Mouse (Mus musculus): Measurements from ENCODE around the gene Parva.

Gene Parva

DNA sequence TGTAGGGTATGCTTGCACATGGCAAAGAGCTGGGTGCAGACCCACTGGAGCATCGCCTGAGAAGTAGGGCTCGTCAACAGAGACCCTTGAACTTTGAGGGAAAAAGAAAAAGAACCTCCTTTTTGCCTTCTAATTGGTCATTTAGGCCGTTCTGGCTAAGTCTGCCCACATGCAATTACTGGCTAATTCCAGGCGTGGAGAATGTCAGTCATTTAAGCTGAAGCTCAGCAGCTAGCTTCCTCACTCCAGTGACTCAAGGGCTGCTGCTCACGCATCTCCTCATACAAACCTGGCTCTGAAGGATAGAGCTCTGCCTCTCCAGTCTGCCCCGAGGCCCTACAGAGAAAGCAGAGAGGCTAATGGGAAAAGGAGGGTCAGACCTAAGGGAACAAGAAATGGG lies 162.2 kb downstream of the Parva start:
- intact Hi-C loops (cut with DNase I) = no loop called here

DNA sequence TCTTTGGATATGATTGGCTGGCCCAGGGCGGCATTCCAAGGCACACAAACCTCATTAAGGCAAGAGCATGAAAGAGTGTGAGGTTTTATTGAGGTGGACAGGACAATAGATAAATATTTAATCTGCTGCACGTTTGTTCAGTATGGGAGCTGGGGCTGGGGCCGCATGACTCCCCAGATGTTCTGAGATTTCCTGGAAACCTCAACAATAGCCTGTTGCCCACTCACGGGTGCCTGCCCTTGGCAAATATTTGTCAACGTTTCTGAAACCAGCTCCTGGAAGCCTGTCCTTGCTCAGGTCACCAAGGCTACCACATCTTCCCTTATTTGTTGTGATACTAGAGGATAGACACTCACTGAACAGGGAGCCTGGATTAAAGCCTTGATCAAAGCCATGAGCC lies 166.3 kb downstream of the Parva start:
- intact Hi-C loops (cut with DNase I) = no loop called here

DNA sequence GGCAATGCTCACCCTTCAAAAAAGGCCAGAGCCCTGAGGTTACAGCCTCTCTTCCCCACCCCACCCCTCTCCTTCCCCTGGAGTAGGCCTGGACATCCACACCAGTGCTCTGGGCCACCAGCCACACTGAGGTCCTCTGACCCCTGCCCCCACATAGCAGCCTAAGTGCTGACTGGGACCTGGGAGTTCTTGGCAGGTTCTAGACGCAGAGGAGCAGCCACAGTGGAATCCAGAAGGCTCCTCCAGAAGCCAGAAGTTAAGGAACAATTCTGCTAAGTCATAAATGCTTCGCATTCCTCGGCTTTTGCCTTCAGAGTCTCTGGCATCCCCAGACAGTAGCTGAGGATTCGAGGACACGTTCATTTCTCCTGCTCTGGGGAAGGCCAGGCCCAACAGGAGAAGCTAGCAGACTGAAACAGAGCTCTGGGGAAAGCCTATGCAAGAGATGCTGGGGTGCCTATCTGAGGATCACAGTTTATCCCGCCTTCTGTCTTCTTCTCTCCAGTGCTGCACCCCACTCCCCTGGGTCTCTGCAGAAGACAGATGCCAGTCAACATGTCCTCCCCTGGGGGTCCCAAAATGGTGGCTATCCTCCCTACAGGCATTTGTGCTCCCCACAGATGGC lies 168.0 kb downstream of the Parva start:
- intact Hi-C loops (cut with DNase I) = no loop called here

GRCm38 (mm10) chr7:112599650-112600049 lies 172.3 kb downstream of the Parva start:
- intact Hi-C loops (cut with DNase I) = no loop called here

- intact Hi-C loops (cut with DNase I) = no loop called here
These were observed 172.9 kb downstream of the Parva start for GRCm38 (mm10) chr7:112600163-112600562.

DNA sequence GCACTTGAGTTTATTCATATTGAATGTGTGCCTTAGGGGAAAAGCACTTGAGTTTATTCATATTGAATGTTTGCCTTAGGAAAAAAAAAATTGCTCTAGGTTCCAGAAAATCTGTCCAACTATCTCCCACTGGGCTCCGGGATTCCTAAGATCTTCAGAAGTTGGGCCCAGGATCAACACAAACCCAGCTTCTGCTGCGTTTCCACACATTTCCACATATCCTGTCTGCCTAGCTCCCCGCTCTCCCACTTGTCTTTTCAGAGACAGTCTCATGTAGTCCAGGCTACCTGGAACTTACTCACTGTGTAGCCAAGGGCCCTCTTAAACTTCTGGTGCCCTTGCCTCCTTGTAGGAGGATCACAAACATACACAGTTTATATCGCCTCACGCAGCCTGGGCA lies 175.7 kb downstream of the Parva start:
- intact Hi-C loops (cut with DNase I) = no loop called here

- intact Hi-C loops (cut with DNase I) = no loop called here
These were observed 176.3 kb downstream of the Parva start for GRCm38 (mm10) chr7:112603496-112604170.

DNA sequence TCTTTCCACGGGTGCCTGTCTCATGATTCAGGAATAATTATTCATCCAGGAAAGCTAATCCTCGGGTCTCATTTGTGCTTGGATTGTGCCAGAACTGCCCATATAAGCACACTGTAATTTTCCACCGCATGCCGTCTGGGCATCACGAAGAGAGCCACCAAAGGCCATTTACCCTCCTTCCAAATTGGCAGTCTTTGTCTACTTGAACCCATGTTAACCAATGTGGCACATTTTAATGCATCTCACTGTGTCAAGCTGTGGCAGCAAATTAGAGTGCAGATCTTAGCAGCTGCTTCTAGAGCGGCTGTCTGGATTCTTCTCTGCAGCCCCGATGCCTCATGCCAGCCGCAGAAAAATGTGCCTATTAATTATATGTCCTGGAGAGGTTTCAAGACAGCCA lies 176.9 kb downstream of the Parva start:
- intact Hi-C loops (cut with DNase I) = no loop called here

DNA sequence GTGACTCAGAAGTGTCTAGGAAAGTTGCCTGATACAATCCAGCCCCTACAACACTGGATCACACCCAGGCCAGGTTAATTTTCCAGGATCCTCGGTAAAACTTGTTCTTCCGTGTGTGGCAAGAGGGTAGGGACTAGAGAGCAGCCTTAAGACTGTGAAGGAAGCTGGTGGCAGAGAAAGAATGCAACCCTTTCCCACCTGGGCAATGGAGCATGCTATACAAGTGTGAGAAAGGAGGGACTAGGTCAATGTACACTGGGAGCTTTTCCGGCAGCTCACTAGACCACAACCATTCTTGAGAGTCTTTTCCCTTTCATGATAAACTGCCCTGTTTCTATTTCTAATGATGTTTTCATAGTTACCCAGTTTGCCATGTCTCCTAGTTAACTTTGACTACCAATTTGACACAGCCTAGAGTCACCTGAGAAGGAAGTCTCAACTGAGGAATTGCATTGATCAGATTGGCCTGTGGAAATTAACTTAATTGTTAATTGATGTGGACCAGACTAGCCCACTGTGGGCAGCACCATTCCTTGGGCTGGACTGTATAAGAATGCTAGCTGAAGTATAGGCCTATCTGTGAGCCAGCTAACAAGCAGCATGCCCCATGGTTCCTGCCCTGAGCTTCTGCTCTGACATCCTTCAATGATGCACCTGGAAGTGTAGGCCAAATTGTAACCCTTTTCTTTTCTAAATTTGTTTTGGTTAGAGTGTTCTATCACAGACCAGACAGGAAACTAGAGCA lies 186.9 kb downstream of the Parva start:
- intact Hi-C loops (cut with DNase I) = no loop called here

GRCm38 (mm10) chr7:112614791-112615668 lies 187.7 kb downstream of the Parva start:
- intact Hi-C loops (cut with DNase I) = no loop called here

- intact Hi-C loops (cut with DNase I) = no loop called here
These were observed 193.2 kb downstream of the Parva start for GRCm38 (mm10) chr7:112620322-112621179.

DNA sequence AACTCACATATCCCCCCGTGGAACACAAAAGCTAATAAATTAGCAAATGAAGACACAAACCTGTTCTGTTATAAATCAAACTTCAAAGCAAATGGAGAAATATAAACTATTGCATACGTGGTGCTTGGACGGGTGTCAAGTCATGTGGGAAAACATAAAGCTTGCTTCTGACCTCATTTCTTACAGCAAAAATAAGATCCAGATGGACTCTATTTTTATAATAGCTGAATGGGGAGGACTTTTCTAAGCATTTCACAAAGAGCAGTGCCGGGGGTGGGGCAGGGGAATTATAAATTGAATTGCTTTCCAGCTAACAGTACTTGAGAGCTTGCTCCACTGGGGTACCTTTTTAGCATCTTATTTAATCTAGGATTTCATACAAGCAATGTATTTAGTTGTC lies 200.2 kb downstream of the Parva start:
- intact Hi-C loops (cut with DNase I) = no loop called here

DNA sequence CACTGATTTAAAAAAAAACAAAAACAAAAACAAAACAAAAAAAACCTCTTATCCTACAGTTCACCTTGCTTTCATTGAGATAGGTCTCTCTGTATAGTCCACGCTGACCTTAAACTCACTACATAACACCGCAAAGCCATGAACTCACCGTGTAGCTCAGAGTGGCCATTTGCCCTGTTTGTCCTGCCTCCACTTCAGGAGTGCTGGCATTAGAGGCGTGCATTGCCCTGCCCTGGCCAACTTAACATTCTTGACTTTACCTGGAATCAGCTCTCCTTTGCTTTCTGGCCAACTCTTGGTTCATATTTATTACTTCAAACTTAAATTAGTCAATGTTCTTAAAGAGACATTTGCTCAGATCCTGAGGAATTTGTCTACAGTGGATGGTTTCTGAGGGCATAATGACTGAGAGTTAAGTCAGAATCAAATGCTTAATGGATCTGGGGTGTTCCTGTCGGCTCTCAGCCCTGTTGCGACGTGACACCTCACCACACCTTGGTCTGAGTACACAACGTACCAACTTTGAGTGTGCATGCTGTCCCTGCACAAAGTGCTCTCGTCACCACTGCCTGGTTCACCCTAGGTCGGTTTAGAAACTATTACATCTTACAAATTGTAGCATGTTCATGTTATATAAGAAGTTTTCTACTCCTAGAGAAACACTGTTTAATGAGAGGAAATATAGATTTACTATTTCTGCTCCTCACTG lies 207.4 kb downstream of the Parva start:
- intact Hi-C loops (cut with DNase I) = no loop called here

DNA sequence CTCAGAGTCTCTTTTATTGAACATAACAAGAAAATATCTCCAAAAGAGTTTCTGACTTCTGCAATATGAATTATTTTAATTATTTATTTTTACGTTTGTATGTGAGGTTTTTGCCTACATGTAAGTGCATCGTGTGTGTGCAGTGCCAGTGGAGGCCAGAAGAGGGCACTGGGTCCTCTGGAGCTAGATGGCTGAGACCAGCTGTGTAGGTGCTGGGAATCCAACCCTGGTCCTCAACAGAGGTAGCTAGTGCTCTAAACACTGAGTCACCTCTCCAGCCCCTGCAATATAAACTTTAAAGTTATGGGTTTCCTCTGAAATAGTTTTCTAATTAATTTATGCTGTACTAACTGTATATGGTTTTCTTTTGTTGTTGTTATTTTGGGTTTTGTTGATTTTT lies 208.6 kb downstream of the Parva start:
- intact Hi-C loops (cut with DNase I) = no loop called here

Measured in adrenal gland (tissue).